Mouse (Mus musculus): ENCODE results near the gene Mpzl3.

Mpzl3 gene

GRCm38 (mm10) chr9:45046973-45047372 is 8.0 kb upstream of the Mpzl3 start:
- DNase-seq = no peak

- DNase-seq = peak in 1 of 2 experiments; percentile 40
Measured at GRCm38 (mm10) chr9:45048511-45048910, 6.5 kb upstream of the Mpzl3 start.

- no peak for DNase-seq
Measured at GRCm38 (mm10) chr9:45049731-45050130, 5.3 kb upstream of the Mpzl3 start.

- DNase-seq = no peak
Measured at GRCm38 (mm10) chr9:45050301-45050700, 4.7 kb upstream of the Mpzl3 start.

- DNase-seq = no peak
Measured at GRCm38 (mm10) chr9:45058304-45058940, 3.4 kb downstream of the Mpzl3 start.

- DNase-seq = peak in 1 of 2 experiments; percentile 20
Measured at GRCm38 (mm10) chr9:45060151-45060550, 5.2 kb downstream of the Mpzl3 start.

GRCm38 (mm10) chr9:45062677-45063076 is 7.7 kb downstream of the Mpzl3 start:
- no peak for DNase-seq

- DNase-seq = no peak
Measured at GRCm38 (mm10) chr9:45064421-45064820, 9.4 kb downstream of the Mpzl3 start.

- no peak for DNase-seq
Measured at GRCm38 (mm10) chr9:45066735-45067134, 11.7 kb downstream of the Mpzl3 start.

GRCm38 (mm10) chr9:45071800-45072199 is 16.8 kb downstream of the Mpzl3 start:
- DNase-seq = no peak

- DNase-seq = no peak
Measured at GRCm38 (mm10) chr9:45077859-45078258, 22.9 kb downstream of the Mpzl3 start.

GRCm38 (mm10) chr9:45079011-45079410 is 24.0 kb downstream of the Mpzl3 start, which contains the start of gene Jaml:
Gene Jaml, plus strand, starts transcription at chr9:45079183.
- no peak for DNase-seq

GRCm38 (mm10) chr9:45083132-45083531 is 28.1 kb downstream of the Mpzl3 start:
- DNase-seq = no peak

GRCm38 (mm10) chr9:45084556-45084955 is 29.6 kb downstream of the Mpzl3 start:
- peak in 1 of 2 experiments; percentile 8 for DNase-seq

- peak; percentile 80 to 85 for DNase-seq
Measured at GRCm38 (mm10) chr9:45085741-45086690, 31.0 kb downstream of the Mpzl3 start.

- DNase-seq = no peak
Measured at GRCm38 (mm10) chr9:45088040-45088439, 33.1 kb downstream of the Mpzl3 start.

- DNase-seq = no peak
Measured at GRCm38 (mm10) chr9:45090811-45091210, 35.8 kb downstream of the Mpzl3 start.

GRCm38 (mm10) chr9:45092641-45093040 is 37.7 kb downstream of the Mpzl3 start:
- DNase-seq = no peak

- DNase-seq = no peak
Measured at GRCm38 (mm10) chr9:45095149-45095937, 40.4 kb downstream of the Mpzl3 start.

- DNase-seq = no peak
Measured at GRCm38 (mm10) chr9:45097877-45098276, 42.9 kb downstream of the Mpzl3 start.

- DNase-seq = no peak
Measured at GRCm38 (mm10) chr9:45098426-45098825, 43.4 kb downstream of the Mpzl3 start.

- no peak for DNase-seq
Measured at GRCm38 (mm10) chr9:45102528-45102927, 47.5 kb downstream of the Mpzl3 start.
